Mouse (Mus musculus): ENCODE results near the gene Gm49333.

The Gm49333 gene

DNA sequence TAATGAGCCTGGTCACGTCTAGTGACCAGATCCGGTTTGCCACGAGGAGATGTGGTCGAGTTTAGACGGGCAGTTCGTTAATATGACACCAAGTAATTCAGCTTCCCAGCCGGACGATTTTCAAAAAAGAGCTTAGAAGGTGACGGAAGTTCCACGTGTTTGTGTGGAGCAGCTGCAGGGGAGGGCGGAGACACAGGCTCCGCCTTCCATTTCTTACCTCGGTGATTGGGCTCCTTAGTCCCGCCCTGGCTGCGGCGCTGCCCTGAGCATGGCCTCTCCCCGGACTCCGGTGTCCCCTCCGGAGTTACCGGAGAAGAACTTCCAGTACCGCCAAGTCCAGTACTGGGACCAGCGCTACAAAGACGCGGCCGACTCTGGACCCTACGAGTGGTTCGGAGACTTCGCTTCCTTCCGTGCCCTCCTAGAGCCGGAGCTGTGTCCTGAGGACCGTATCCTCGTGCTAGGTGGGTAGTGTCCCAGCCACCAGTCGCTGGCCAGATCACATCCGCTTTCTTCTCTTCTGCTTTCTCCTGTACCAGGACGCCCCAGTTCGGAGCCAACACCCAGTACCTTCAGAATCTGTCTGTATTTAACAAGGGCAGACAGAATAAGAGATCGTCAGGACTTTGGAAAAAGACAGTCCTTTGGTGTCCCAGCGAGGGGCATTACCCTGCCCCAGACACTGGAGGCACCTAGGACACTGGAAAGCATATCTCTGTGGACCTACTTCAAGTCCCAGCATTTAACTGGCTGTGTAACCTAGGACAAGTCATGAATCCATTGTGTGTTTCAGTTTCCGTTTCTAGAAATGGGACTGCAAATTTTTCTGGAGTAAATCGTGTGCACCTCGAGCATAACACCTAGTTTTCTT lies at the start of gene Gm49333, which contains the start of the genes Eef1akmt4 and Alg3:
Gene Gm49333 (plus strand): TSS at position 254 of the 871 bp plus-strand sequence.
Gene Eef1akmt4 (plus strand): TSS at position 237 of the 871 bp plus-strand sequence.
Gene Alg3 (minus strand): TSS at position 379 of the 871 bp plus-strand sequence.
- peak; percentile 89 for DNase-seq (ENCODE audit: low spot score)

DNA sequence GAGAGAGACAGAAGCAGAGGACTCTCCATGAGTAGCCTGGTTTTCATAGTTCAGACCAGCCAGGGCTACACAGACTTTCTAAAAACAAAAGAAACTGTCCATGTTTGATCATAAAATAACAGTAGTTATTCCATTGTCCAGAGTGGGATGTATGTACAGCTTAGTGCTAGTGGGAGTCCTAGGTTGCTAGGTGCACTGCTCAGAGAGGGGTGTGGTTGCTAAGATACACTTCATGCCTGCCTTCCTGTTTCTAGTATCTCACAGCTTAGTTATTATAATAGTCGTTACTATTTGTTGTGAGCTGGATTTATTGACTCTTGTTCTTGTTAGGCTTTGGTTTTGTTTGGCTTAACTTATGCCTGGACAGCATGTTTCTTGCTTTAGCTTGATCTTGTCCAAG lies 46.3 kb upstream of the Gm49333 start:
- no peak for DNase-seq (ENCODE audit: low spot score)

DNA sequence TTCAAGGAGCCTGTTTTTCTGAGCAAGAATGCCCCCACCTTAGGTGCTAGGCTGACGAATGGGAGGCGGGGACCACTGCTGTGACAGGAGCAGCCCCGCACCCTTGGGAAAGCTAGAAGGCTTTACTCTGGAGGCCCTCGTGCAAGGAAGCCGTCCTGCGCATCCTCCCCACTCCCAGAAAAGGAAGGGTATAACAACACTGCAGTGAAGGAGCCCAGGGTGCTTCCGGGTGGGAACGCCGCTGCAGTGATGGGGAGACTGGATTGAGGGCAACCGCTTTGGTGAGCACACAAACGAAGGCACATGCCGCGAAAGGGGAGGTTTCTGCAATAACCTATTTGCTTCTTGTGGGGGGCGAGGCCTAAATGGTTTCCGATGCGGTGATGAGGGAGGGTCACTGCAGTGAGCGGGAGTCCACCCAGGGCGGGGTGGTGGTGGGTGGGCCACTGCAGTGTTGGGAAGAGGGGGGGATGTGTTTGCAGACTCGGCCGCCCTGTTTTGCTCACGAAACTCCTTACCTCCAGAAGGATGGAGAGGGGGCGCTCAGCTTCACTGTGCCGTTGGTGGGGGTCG lies 22.0 kb upstream of the Gm49333 start, which contains the start of gene Vwa5b2:
Gene Vwa5b2 (plus strand): TSS at position 106 of the 573 bp plus-strand sequence.
- DNase-seq (ENCODE audit: low spot score), result no peak

DNA sequence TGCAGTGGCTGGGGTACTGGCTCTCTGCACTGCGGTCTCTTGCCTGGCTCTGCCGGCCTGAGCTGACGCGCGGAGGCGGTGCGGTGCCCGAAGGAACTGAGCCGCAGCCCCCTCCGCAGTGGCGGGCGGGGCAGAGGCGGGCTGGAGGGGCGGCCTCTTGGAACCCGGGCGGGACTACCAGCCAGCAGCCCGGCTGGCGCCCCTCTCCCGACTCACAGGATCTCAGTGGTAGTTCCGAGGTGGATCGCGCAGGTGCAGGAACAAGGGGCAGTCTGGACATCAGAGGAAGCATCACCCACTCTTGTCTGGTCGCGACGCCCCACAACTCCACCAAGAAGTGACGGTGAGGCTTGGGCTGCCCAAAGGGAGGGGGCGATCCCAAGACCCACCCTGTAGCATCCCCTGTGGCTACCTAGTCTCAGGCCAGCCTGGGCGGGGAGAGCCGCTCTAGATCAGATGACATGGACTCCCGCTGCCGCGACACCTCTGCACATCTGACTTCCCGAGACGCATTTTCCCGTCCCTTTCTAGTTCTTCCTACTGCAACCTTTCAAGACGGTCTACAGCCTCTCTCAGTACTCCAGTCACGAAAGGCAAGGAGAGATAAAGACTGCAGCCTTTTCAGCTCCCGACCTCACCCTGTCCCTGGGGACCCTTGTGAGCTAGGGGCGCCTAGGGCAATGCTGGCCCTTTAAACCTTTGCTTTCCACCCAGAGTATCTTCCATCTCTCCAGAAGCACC lies 21.3 kb upstream of the Gm49333 start:
- DNase-seq (ENCODE audit: low spot score), result no peak

DNA sequence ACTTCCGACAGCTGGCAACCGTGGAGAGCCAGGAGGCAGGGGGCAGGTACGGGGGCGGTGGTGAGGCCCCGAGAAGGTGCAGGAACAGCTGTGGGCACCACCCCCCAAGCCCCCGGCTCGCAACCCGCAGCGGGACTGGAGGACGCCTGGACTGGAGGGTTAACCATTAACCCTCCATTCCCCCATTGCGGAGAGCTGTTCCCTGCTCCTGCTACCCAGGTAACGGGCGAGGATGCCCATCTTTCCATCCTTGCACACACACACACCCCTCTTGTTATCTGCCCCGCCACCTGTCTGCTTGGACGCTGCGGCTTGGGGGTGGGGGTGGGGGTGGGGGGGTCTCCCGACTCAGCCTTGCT lies 20.8 kb upstream of the Gm49333 start:
- no peak for DNase-seq (ENCODE audit: low spot score)

DNA sequence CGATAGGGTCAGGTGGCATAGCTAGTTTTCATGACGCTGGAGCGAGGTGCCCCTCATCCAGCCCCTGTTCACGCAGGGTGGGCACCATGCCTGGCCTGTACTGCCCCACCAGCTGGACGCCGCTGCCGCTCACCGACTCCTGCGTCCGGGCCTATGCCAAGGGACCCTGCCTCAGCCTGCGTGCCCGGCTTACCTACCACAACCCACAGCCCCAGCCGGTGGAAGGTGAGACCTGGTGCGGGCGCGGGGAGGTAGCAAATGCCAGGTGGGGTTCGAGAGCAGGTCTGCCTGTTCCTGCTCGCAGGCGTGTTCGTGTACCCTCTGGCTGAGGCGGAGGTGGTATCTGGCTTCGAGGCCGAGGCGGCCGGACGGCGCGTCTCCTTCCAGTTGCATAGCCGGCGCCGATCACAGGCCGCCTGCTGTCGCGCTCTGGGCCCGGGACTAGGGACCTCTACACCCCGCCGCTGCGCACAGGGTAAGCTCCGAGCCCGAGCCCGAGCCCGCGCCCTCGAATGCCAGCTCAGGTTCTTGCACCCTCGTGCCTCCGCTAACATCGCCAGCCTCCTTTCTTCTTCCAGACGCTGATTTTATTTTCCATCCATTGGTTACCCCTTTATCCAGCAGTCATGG lies 20.2 kb upstream of the Gm49333 start:
- DNase-seq (ENCODE audit: low spot score), result no peak

DNA sequence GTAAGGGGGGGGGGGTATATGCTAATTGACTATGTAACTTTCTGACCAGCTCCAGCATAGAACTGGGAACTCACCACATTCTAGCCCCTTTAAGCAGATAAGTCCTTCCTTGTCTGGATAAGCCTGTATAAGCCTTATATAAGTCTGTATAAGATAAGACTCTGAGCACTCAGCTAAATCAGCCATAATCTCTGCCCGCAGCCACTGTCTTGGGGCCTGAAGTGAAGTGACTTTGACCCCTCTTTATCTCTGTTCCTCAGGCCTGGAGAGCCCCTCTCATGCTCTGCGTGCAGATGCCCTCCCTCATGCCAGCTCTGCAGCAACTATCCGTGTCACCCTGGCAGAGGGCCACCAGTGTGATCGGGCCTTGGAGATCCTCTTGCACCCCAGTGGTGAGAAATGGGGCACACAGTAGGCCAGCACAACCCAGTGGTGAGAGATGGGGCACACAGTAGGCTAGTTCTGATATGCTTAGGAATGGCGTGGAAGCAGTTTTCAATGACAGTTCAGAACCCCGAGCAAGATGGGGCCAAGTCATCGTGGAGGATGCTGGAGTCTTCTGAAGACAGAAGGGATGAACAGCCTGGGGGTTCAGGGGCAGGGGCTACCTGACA lies 16.2 kb upstream of the Gm49333 start:
- peak; percentile 53 for DNase-seq (ENCODE audit: low spot score)

DNA sequence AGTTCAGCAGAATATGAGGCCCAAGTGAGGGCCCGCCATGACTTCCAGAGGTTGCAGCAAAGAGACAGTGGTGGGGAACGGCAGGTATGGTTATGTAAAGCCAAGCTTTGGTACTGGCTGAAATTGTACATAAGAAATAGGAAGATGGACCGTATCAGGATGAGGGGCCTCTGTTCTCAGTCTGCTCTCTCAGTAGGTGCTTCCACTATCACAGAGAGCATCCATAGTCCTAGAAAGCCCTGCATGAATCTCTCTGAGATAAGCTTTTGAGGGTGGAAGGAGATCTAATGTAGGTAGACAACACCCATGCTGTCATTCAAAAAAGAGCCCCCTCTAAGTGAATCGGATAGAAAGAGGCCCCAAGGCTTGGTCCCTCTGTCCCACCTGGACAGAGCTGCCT lies 15.7 kb upstream of the Gm49333 start:
- DNase-seq (ENCODE audit: low spot score), result peak; percentile 17

DNA sequence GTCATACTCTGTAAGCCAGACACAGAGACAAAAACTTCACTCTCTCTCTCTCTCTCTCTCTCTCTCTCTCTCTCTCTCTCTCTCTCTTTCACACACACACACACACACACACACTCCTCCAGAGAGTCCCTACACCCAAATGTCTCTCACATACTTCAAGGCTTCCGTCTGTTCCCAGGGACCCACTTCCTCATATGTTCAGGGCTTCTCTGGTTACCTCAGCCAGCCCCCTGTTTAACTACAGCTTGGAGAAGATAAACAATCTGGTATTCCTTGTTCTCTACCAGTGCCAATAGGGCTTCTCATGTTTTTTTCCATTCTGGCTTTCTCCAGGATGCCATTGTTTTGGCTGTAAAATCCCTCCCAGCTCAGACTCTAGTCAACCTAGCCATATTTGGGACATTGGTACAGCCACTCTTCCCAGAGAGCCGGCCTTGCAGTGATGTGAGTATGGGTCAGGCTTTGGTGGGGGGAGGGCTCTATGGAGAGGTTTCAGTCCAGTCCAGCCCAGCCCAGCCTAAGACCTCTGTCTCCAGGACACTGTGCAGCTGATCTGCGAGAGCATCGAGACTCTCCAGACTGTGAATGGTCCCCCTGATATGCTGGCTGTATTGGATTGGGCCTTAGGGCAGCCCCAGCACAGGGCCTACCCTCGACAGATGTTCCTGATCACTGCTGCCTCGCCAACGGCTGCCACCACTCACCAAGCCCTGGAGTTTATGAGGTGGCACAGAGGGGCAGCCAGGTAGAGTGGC lies 14.5 kb upstream of the Gm49333 start:
- no peak for DNase-seq (ENCODE audit: low spot score)

DNA sequence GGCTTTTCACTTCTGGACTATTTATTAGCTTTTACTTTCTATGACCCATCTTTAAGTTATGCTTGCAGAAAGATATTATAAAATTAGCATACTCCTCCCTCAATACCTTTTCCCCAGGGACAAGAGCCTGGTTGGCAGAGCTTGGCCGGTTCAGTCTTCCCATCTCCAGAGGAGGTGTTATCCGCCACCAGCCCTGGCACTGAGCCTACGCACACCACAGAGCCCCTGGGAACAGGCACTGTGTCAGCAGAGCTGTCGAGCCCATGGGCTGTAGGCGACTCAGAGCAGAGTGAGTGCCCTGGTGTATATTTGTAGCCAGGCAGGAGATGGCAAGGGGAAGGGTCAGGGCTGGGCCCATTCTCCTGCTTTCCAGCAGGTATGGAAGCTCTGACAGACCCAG lies 10.9 kb upstream of the Gm49333 start:
- no peak for DNase-seq (ENCODE audit: low spot score)

DNA sequence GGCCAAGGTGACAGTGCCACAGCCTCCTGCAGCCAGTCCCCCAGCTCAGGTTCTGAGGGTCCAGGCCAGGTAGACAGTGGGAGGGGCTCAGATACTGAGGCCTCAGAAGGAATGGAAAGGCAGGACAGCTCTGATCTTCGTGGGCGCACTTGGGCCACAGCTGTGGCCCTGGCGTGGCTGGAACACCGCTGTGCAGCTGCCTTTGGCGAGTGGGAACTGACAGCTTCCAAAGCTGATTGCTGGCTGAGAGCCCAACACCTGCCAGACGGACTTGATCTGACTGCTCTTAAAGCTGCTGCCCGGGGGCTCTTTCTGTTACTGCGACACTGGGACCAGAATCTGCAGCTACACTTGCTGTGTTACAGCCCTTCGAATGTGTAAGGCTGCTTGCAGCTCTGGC lies 6.7 kb upstream of the Gm49333 start:
- no peak for DNase-seq (ENCODE audit: low spot score)

DNA sequence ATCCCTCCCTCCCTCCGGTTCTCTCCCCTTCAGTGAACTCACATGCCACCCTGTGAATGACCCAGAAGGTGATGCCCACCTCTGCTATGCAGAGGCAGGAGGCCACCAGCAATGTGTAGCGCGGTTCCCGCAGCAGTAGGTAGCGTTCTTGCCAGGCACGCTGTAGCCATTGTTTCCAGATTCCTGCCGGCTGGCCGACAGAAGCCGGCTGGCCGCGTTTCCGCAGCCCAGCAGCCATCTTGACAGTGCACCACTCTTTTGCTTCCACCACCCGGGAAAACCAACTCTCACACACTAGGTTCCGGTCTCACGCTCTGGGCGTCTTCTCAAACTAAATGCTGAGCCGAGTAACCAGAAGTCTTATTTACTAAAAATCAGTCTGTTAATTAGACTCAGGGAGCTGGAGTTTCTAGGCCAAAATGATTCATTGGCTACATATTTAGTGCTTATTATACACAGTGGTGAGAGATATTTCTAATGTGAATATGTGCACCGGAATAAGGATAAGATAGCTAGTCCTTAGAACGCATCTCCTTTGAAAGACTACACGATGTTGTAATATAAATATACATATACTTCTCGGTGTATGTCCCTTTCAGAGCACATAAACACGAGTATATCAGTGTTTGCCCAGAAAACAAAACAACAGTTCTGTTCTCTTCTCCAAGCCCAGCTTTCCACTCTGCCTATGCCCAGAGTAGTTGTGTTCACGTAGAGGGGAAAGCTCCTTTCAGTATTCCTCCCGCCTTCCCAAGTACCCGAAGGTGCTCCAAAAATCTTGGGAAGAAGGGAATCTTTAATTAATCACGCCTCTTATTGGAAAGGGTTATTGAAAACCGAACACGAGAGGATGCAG lies 681 bp upstream of the Gm49333 start:
- DNase-seq (ENCODE audit: low spot score), result peak; percentile 84

DNA sequence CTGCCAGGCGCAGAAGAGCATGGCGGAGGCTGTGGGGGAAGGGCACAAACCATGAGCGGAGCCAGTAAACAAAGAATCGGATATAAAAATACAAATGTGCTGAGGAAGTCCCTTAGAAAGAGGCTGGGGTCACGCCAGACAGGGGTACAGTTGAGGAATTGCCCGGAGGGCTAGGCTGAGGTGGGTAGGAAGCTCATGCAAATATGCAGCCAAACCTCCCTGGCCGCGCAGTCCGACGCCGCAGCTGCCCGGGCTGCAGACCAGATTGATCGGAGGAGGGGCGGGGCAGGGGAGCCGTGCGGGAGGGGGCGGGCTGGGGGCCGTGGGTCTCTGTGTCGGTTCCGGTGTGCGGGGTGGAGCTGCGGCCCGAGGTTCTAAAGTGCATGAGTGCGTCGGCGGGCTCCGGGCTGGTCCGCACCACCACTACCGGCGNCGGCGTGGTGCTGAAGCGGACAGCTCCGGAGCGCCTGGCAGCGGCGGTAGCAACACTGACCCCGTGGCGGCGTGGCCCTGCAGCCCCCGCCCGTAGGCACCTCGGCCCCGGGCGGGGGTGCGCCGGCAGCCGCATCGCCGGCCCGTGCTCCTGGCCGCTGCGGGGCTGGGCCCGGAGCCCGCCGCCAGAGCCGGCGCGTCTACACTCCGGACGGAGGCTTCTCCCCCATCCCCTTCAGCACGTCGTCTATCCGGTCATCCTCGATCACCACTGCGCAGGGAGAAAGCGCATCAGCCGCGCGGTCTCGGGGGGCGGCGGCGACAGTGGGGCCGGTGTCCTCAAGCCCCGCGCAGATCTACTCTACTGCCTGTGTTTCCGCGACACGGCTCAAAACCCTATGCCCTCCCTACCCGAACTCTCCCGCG lies 8.4 kb downstream of the Gm49333 start:
- peak; percentile 22 for DNase-seq (ENCODE audit: low spot score)

DNA sequence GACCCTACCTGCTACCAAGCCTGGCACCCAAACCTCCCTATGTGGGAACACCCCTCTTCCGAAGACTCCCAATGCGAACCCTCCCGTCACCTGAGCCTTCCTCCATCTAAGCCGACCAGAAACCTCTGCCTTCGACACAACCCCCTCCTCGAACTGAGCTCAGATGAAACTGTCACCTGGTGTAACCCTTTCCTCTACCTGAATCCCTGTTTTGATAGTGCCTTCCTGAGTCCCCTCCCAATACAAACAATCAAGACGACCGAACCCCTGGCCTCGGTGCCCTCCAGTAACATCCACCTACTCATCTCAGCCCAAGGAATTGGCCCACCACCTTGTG lies 9.0 kb downstream of the Gm49333 start:
- DNase-seq (ENCODE audit: low spot score), result no peak

DNA sequence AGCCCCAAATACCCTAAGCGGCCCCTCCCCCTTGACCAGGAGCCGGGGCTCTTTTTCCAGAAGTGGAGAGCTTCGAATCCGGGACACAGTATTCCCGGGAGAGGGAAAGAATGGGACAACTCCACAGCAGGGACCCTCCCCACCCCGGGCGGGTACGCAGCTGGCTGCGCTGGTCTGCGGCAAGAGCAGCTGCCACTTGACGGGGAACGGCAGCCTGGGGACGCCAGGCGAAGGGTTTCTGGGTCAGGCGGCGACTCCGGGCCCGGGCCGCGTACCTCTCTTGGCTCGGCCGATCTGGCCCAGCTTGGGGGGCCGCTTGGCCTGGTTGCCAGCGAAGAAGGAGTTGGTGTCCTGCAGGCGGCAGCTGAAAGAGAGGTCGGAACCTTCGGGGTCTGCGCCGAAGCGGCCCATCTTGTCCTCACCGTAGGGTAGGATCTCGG lies 9.4 kb downstream of the Gm49333 start:
- DNase-seq (ENCODE audit: low spot score), result no peak

DNA sequence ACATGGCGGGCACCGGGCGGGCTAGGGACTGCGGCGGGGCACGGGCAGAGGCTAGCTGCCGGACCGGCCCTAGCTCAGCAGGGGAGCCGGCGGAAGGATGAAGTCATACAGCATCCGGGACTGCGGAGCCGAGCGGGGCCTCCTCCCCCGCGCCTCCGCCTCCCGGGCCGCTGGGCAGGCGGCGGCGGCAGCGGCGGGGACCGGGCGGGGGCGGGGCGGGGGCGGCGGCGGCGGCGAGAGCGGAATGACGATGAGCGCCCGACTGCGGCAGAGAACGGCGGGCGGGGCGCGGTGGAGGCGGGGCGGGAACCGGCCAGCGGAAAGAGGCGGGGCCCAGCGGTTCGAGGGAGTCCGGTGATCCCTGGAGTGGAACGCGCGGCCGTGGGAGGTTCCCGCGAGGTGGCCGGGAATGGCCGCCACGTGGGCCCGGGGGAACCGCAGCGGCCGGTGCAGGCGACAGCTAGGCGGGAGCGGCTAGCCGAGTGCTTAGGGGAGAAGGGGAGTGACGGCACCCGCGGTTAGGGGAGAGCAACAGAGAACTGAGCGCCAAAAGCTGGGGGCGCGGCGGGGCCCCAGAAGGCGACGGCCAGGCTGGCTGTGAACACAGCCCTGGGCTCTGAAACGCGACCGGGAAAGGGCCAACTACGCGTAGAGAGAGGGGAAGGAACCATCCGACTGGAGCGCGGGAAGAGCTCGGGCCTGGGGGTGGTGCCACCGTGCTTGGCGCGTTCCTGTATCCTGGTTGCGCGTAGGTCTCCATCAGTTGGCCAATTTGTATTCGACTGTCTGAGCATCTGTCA lies 10.0 kb downstream of the Gm49333 start, which contains the start of gene Camk2n2:
Gene Camk2n2 (minus strand): TSS at position 97 of the 800 bp plus-strand sequence.
- DNase-seq (ENCODE audit: low spot score), result peak; percentile 45

DNA sequence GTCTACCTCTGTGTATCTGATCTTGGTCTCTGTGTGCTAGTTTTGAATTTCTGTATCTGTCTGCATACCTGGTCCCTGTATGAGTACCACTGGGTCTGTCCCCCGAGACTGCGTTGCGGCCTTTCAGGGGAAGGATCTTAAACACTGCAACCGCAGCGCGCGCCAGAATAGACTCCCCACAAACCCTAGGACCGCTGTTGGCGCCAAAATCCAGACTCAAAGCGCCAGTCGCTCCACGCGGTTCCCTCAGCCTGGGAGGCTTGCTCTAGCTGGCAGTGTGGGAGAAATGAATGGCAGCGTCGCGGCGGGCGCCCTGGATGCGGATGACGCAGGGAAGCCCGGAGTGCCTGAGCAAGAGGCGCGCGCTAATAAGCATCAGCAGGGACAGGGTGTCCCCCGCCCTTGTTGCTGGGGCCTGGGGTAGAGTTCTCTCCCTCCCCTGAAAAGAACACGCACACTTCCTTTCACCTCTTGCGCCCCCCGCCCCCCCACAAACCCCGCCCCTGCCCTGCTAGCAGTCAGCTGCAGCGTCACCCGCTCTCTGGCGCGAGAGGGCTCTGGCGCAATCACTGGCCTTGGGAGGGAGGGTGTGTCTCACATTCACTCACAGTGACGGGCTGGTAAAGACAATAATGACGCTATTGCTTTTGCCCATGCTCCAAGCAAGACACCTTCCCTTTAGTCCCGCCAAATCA lies 10.7 kb downstream of the Gm49333 start:
- no peak for DNase-seq (ENCODE audit: low spot score)

DNA sequence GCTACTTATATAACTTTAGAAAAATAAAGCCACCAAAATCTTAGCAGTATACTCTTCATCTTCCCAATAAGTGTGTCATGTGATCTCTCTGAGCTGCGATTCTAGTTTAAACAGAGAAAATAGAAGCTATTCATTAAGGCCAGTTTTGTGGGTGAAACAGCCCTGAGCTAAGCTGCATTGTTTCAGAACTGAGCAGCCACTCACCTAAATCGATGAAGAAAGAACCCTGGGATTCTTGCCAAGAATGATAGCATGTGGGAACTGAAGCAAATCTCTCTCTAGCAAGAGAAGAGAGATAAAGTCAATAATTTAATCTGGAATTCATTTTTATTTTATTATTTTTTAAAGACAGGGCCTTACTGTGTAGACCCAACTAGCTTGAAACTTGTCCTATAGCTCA lies 11.8 kb downstream of the Gm49333 start:
- no peak for DNase-seq (ENCODE audit: low spot score)
